Mouse (Mus musculus) heart, adult 8-10 months (tissue): ENCODE results near the gene Clp1. TPM values are rescaled to one million over a fixed set of nuclear protein-coding genes. Genes with fewer than 3 reads are reported as not detected.
A peak's percentile ranks its signal among the peaks of the same experiment; 100 is the strongest.

Experiments used
- DNase-seq: peaks from one replicate; pipeline ENCODE4 v3.0.0; 2022; ENCODE audit warnings: low spot score
- microRNA-seq: library from miRNA; unstranded; fragments of <30 nt; microRNA quantifications from one replicate; pipeline ENCODE4 v1.2.0, GENCODE M21; 2022
- total RNA-seq, 4 experiments: library from RNA; stranded (reverse); gene quantifications; 2 replicates each; pipeline ENCODE4 v1.2.4; 2022

The Clp1 gene
- total RNA-seq, 4 experiments from 2014 or later = 4.0 to 6.5 (median 4.6) TPM

GRCm38 (mm10) chr2:84714422-84714810 lies 12.7 kb downstream of the Clp1 start:
- DNase-seq = peak; percentile 27

- no peak for DNase-seq
Observed at GRCm38 (mm10) chr2:84711898-84712297, 15.3 kb downstream of the Clp1 start.

GRCm38 (mm10) chr2:84707523-84707922 lies 19.6 kb downstream of the Clp1 start:
- no peak for DNase-seq

GRCm38 (mm10) chr2:84705295-84705694 lies 21.9 kb downstream of the Clp1 start:
- no peak for DNase-seq

- DNase-seq = no peak
Observed at GRCm38 (mm10) chr2:84704329-84704728, 22.8 kb downstream of the Clp1 start.

GRCm38 (mm10) chr2:84703497-84703896 lies 23.7 kb downstream of the Clp1 start:
- no peak for DNase-seq

GRCm38 (mm10) chr2:84695007-84695695 lies 32.0 kb downstream of the Clp1 start:
- DNase-seq = no peak

GRCm38 (mm10) chr2:84690050-84690449 lies 37.1 kb downstream of the Clp1 start:
- DNase-seq = no peak

GRCm38 (mm10) chr2:84688080-84688844 lies 38.9 kb downstream of the Clp1 start:
- no peak for DNase-seq

- no peak for DNase-seq
Observed at GRCm38 (mm10) chr2:84682605-84683183, 44.5 kb downstream of the Clp1 start.

- no peak for DNase-seq
Observed at GRCm38 (mm10) chr2:84679016-84679415, 48.1 kb downstream of the Clp1 start, which contains the start of gene Tmx2. TSS of gene Tmx2 (minus strand) at chr2:84679140.

GRCm38 (mm10) chr2:84677968-84678880 lies 48.9 kb downstream of the Clp1 start, which contains the start of the genes Gm28635 and Med19:
TSS of gene Gm28635 (minus strand) at chr2:84678041.
TSS of gene Med19 (plus strand) at chr2:84678402.
- DNase-seq = peak; percentile 100

GRCm38 (mm10) chr2:84677270-84677967 lies 49.7 kb downstream of the Clp1 start:
- DNase-seq = no peak

Small RNA genes lying within 50 kb of the gene (microRNA-seq; reads per million reads assigned to microRNA genes)
- 2,601 reads per million, percentile 89 among the genes with 10 or more reads in this experiment for gene Mir130a

Other genes starting within 250 kb of the Clp1 start
- gene Ctnnd1, start 76.6 kb downstream of the Clp1 start, total RNA-seq = 10 to 100 TPM; 47.1 to 62.3 (median 51.3) TPM
- gene Btbd18, start 68.3 kb downstream of the Clp1 start, total RNA-seq = not detected
- 10 to 100 TPM; 24.0 to 25.9 (median 24.0) TPM for gene Selenoh, start 56.6 kb downstream of the Clp1 start, total RNA-seq
- 1 to 10 TPM; 2.7 to 9.6 (median 4.9) TPM for gene Gm28635, start 49.3 kb downstream of the Clp1 start, total RNA-seq
- 10 to 100 TPM; 11.5 to 13.4 (median 12.8) TPM for gene Med19, start 48.9 kb downstream of the Clp1 start, total RNA-seq
- gene Tmx2, start 48.2 kb downstream of the Clp1 start, total RNA-seq = 100 to 1,000 TPM in 3 of 4 experiments, 10 to 100 TPM in 1; 95.0 to 143 (median 120) TPM
- gene Zdhhc5, start 12.2 kb downstream of the Clp1 start, total RNA-seq = 10 to 100 TPM; 59.4 to 67.2 (median 63.7) TPM
- under 1 TPM; 0.46 to 0.84 (median 0.50) TPM for gene Ypel4, start 6.7 kb upstream of the Clp1 start, total RNA-seq
- 1 to 10 TPM; 1.2 to 1.8 (median 1.4) TPM for gene Gm19426, start 16.3 kb upstream of the Clp1 start, total RNA-seq
- gene Serping1, start 48.1 kb upstream of the Clp1 start, total RNA-seq = 10 to 100 TPM; 58.4 to 76.5 (median 69.2) TPM
- gene Ube2l6, start 71.5 kb upstream of the Clp1 start, total RNA-seq = 10 to 100 TPM; 11.8 to 37.6 (median 13.6) TPM
- under 1 TPM in 2 of 4 experiments, not detected in 2; 0.14 to 0.16 TPM for gene Smtnl1, start 95.3 kb upstream of the Clp1 start, total RNA-seq
- gene Timm10, start 99.6 kb upstream of the Clp1 start, total RNA-seq = 100 to 1,000 TPM; 119 to 134 (median 122) TPM
- 1 to 10 TPM; 1.6 to 2.8 (median 2.2) TPM for gene Slc43a1, start 111.5 kb upstream of the Clp1 start, total RNA-seq
- 1 to 10 TPM; 1.6 to 3.9 (median 2.3) TPM for gene Rtn4rl2, start 159.4 kb upstream of the Clp1 start, total RNA-seq
- gene Slc43a3, start 209.2 kb upstream of the Clp1 start, total RNA-seq = 10 to 100 TPM; 60.6 to 71.4 (median 66.2) TPM